Mouse (Mus musculus): ENCODE measurements around the gene Slc13a2. TPM values are rescaled to one million over a fixed set of nuclear protein-coding genes. Genes with fewer than 3 reads are reported as not detected.

The Slc13a2 gene
- total and polyA plus RNA-seq, 2 experiments from 2014 or later, result not detected

DNA sequence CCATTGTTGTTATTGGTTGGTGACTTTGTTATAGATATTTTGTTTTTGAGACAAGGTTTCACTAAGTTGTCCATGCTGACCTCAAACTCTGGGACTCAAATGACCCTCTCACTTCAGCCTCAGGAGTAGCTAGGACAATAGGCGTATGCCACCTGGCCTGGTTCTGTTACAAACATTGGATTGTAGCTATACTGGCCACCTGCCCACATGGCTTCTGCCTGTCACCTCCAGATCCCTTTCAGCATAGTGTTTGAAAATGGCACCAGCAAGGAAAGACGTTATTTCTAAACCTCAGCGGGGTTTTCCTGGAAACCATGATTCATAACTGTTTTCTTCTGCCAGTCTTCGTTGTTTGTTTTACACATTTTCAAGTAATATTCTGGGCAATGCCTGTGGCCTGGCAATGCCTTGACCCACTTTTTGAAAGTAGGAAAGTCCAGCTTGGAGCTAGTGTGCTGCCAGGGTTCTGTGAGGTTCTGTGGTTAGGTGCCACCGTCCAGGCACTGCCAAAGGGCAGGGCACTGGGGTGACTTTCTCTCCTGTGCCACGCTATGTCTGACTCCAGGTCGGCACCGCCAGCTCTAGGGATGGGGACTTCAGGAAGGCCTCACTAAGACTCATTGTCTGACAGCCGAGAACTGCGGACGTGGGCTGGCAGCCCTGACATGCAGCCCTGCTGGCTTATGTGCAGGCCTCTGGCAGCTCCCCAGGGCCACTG, 10.3 kb downstream of the Slc13a2 start:
- H3K4me1 ChIP-seq (ENCODE audit: control insufficient read depth, insufficient read depth), result no peaks in the 10 kb centered on the region
- H3K27ac ChIP-seq (ENCODE audit: low read depth), result no peak overlapping the region
- ATAC-seq (ENCODE audit: insufficient read depth, low read depth) (no peak), DNase-seq (ENCODE audit: low spot score) (no peak)
- 75% methylated on average over 11 of the region's 11 CpGs for WGBS
- H3K4me3 ChIP-seq (ENCODE audit: low read depth, low read length), result no peak overlapping the region
- no peaks in the 10 kb centered on the region for H3K27me3 ChIP-seq (ENCODE audit: control insufficient read depth, insufficient read depth, low read length)
- H3K9ac ChIP-seq (replicated peaks; ENCODE audit: low read depth, low read length), result no peak overlapping the region
- H3K36me3 ChIP-seq (replicated peaks; ENCODE audit: control insufficient read depth, insufficient read depth, low read length), result no peaks in the 10 kb centered on the region
- TF ChIP-seq EP300 (IDR thresholded peaks at IDR 0.05; ENCODE audit: low read depth) (no peak), CTCF (IDR thresholded peaks at IDR 0.05; ENCODE audit: low read depth) (no peak)
- no peak overlapping the region for H3K4me2 ChIP-seq (ENCODE audit: low read depth, low read length)
- H3K9me3 ChIP-seq (replicated peaks; ENCODE audit: control insufficient read depth, low read length), result no peaks in the 10 kb centered on the region

DNA sequence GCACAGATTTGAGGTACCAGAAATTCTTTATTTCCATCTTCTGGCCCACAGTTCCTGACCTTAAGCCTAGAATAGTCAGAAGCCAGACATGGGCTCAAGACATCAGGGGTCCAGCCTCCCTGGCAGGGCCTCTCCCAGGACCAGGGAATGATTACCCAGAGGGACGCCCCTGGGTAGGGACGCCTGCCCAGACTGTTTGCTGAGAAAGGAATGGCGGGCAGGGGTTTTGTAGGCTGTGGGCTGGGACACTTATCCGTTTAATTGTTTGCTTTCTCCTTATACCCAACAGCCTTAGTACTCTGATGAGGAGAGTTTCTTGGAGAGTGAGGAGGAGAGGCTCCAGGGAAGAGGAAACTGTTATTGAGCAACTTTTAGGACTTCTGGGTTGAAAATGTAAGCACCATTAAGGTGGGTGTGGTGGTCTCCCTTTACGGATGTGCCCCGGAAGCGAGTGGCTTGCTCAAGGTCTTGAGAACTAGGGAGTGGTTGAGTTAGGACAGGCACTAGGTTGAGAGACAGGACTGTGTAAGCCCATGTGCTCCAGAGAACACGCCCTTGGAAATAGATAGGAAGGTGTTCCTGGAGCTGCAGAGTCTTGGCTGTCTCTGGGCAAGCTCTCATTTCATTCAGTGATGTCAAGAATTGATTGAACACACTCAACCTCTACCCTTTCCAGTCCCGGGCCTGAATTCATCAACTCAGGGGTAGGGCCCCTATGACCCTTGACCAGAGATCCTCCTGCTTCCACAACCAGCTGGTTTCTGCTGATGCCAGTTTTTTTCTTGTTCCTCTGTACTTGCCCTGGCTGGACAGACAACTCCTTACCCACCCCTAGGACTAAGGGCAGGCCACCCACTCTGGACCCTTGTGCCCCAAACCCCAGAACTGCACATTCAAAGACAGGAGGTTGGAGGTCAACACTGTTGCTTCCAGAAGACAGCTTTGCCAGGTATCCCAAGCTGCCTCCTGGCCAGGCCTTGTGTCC, 13.5 kb downstream of the Slc13a2 start:
- TF ChIP-seq EP300 (IDR thresholded peaks at IDR 0.05; ENCODE audit: low read depth) (no peak), CTCF (IDR thresholded peaks at IDR 0.05; ENCODE audit: low read depth) (no peak)
- H3K4me3 ChIP-seq (ENCODE audit: low read depth, low read length), result no peak overlapping the region
- H3K36me3 ChIP-seq (replicated peaks; ENCODE audit: control insufficient read depth, insufficient read depth, low read length), result no peaks in the 10 kb centered on the region
- DNase-seq (ENCODE audit: low spot score), result no peak
- no peak for ATAC-seq (ENCODE audit: insufficient read depth, low read depth)
- H3K4me2 ChIP-seq (ENCODE audit: low read depth, low read length), result no peak overlapping the region
- no peaks in the 10 kb centered on the region for H3K9me3 ChIP-seq (replicated peaks; ENCODE audit: control insufficient read depth, low read length)
- H3K27ac ChIP-seq (ENCODE audit: low read depth), result no peak overlapping the region
- H3K4me1 ChIP-seq (ENCODE audit: control insufficient read depth, insufficient read depth), result no peaks in the 10 kb centered on the region
- 78% methylated on average over 9 of the region's 9 CpGs for WGBS
- H3K9ac ChIP-seq (replicated peaks; ENCODE audit: low read depth, low read length), result no peak overlapping the region
- no peaks in the 10 kb centered on the region; the same call in 1 of the 2 replicates for H3K27me3 ChIP-seq (ENCODE audit: control insufficient read depth, insufficient read depth, low read length)

DNA sequence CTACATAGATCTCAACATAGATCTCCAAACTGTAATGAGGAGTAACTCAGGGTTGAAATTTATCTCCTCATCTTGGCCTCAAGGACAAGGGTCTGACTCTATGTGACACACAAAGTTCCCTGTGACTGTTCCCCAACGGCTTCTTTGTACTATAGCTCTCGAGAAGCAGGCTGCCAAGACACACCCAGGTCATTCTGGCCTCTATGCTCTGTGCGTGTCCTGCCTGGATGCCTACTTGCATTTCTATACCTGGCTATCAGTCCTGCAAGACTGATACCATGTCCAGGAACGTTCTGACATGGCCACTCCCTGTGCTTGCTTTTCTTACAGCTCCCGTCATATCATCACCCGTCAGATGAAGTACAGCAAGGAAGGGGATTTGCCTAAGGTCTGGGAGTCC, 20.0 kb downstream of the Slc13a2 start:
- 37% methylated on average over 6 of the region's 6 CpGs for WGBS
- Histone ChIP-seq H3K36me3 (replicated peaks; ENCODE audit: control insufficient read depth, insufficient read depth, low read length) (no peaks in the 10 kb centered on the region), H3K4me2 (ENCODE audit: low read depth, low read length) (no peak overlapping the region), H3K4me3 (ENCODE audit: low read depth, low read length) (no peak overlapping the region), H3K4me1 (ENCODE audit: control insufficient read depth, insufficient read depth) (no peaks in the 10 kb centered on the region), H3K27ac (ENCODE audit: low read depth) (no peak overlapping the region), H3K9me3 (replicated peaks; ENCODE audit: control insufficient read depth, low read length) (no peaks in the 10 kb centered on the region), H3K27me3 (ENCODE audit: control insufficient read depth, insufficient read depth, low read length) (peaks cover 19% of the 10 kb centered on the region; the same call in 1 of the 2 replicates), H3K9ac (replicated peaks; ENCODE audit: low read depth, low read length) (no peak overlapping the region)
- TF ChIP-seq EP300 (IDR thresholded peaks at IDR 0.05; ENCODE audit: low read depth) (no peak), CTCF (IDR thresholded peaks at IDR 0.05; ENCODE audit: low read depth) (no peak)
- DNase-seq (ENCODE audit: low spot score) (no peak), ATAC-seq (ENCODE audit: insufficient read depth, low read depth) (no peak)

DNA sequence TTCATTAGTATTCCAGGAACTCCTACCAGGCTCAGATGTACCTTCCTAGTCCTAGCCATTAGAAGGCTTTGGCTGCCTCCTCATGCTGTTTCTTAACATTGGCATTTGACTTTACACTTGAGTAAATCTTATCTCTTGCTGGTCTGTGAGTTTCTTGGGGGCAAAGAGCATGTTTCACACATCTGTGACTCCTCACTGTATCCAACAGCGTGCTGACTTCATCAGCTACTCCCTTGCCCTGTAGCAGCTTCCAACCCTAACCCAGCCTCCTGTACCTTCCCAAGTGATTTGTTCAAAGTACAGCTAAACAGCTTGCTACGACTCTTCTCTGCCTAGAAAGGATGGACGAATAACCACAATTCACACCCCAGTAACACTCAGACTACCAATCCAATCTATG, 20.5 kb downstream of the Slc13a2 start:
- Histone ChIP-seq H3K27ac (ENCODE audit: low read depth) (no peak overlapping the region), H3K36me3 (replicated peaks; ENCODE audit: control insufficient read depth, insufficient read depth, low read length) (no peaks in the 10 kb centered on the region), H3K9me3 (replicated peaks; ENCODE audit: control insufficient read depth, low read length) (no peaks in the 10 kb centered on the region), H3K4me1 (ENCODE audit: control insufficient read depth, insufficient read depth) (no peaks in the 10 kb centered on the region), H3K9ac (replicated peaks; ENCODE audit: low read depth, low read length) (no peak overlapping the region), H3K4me2 (ENCODE audit: low read depth, low read length) (no peak overlapping the region), H3K27me3 (ENCODE audit: control insufficient read depth, insufficient read depth, low read length) (peaks cover 19% of the 10 kb centered on the region; the same call in 1 of the 2 replicates), H3K4me3 (ENCODE audit: low read depth, low read length) (no peak overlapping the region)
- DNase-seq (ENCODE audit: low spot score), result no peak
- 54% methylated on average over 3 of the region's 3 CpGs for WGBS
- ATAC-seq (ENCODE audit: insufficient read depth, low read depth), result no peak
- no peak for TF ChIP-seq CTCF (IDR thresholded peaks at IDR 0.05; ENCODE audit: low read depth)
- TF ChIP-seq EP300 (IDR thresholded peaks at IDR 0.05; ENCODE audit: low read depth), result no peak

DNA sequence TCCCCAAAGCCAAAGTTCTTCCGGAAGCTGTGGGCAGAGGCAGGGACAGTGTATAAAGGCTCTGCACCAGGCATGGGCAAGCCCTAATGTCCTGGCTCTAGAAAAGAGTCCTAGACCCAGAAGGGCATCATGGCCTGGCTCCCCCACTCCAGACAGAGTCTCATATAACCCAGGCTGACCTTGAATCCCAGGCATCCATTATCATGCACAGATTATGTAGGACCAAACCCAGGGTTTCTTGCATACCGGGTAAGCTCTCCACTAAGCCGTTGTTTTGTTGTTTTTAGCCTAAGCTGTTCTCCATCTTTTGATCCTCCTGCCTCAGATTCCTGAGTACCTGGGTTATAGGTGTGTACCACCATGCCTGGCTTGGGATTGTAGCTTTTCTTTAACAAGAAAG, 21.1 kb downstream of the Slc13a2 start:
- ATAC-seq (ENCODE audit: insufficient read depth, low read depth), result no peak
- TF ChIP-seq CTCF (IDR thresholded peaks at IDR 0.05; ENCODE audit: low read depth) (no peak), EP300 (IDR thresholded peaks at IDR 0.05; ENCODE audit: low read depth) (no peak)
- Histone ChIP-seq H3K36me3 (replicated peaks; ENCODE audit: control insufficient read depth, insufficient read depth, low read length) (no peaks in the 10 kb centered on the region), H3K4me3 (ENCODE audit: low read depth, low read length) (no peak overlapping the region), H3K9ac (replicated peaks; ENCODE audit: low read depth, low read length) (no peak overlapping the region), H3K4me2 (ENCODE audit: low read depth, low read length) (no peak overlapping the region), H3K27me3 (ENCODE audit: control insufficient read depth, insufficient read depth, low read length) (peaks cover 19% of the 10 kb centered on the region; the same call in 1 of the 2 replicates), H3K27ac (ENCODE audit: low read depth) (no peak overlapping the region), H3K4me1 (ENCODE audit: control insufficient read depth, insufficient read depth) (no peaks in the 10 kb centered on the region), H3K9me3 (replicated peaks; ENCODE audit: control insufficient read depth, low read length) (no peaks in the 10 kb centered on the region)
- WGBS, result 46% methylated on average over 3 of the region's 3 CpGs
- DNase-seq (ENCODE audit: low spot score), result no peak
